Mouse (Mus musculus): ENCODE results near the gene Ddit4.

GRCm38 (mm10) chr10:59920485-59920809 lies 31.2 kb downstream of the Ddit4 start:
- TF ChIP-seq POLR2A (IDR thresholded peaks at IDR 0.05; ENCODE audit: low read depth, low read length) (no peak; the same call in 1 of the 2 replicates), CTCF (IDR thresholded peaks at IDR 0.05; ENCODE audit: extremely low read depth, insufficient read length, insufficient replicate concordance, low read depth, low read length) (no peak)
